Mouse (Mus musculus): ENCODE measurements around the gene Olr1. TPM values are rescaled to one million over a fixed set of nuclear protein-coding genes. Genes with fewer than 3 reads are reported as not detected.

Gene Olr1
- polyA plus RNA-seq, 1 experiment from 2014 or later = not detected

- ATAC-seq (ENCODE audit: insufficient read depth, low FRiP score, low TSS enrichment) (no peak), DNase-seq (ENCODE audit: low spot score) (no peak)
- no peak overlapping the region for H3K4me3 ChIP-seq (ENCODE audit: low read depth, low read length)
- no peak overlapping the region for H3K9ac ChIP-seq (ENCODE audit: low read length)
- H3K27ac ChIP-seq (ENCODE audit: low read depth, low read length) = no peak overlapping the region
- H3K36me3 ChIP-seq (ENCODE audit: control insufficient read depth, insufficient read depth, low read length) = no peaks in the 10 kb centered on the region
- no peaks in the 10 kb centered on the region for H3K27me3 ChIP-seq (ENCODE audit: control insufficient read depth, insufficient read depth, low read length)
- no peak overlapping the region for H3K4me2 ChIP-seq (ENCODE audit: low read depth)
- H3K9me3 ChIP-seq (ENCODE audit: control insufficient read depth, low read length) = no peaks in the 10 kb centered on the region
- no peaks in the 10 kb centered on the region for H3K4me1 ChIP-seq (ENCODE audit: control insufficient read depth, insufficient read depth, low read length)
- 86% methylated on average over 2 of the region's 2 CpGs for WGBS
Measured at GRCm38 (mm10) chr6:129438033-129438432, 68.9 kb downstream of the Olr1 start.

DNA sequence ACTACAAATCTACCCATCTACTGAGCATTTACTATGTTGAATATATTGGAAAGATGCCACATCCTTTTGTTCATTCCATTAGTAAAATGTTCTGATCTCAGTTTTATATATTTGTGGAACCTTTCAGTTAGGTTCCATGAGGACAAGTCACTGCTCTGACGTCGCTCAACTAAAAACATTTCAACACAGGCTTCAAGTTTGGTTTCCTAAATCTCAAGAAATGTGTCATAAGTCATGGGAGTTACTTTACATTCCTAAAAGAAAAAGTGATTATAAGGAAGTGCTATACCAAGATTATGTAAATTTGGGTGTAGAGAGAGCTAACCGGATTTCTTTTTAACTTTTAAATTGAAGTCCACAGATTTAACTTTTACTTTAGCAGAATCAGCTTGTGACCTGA lies 70.9 kb downstream of the Olr1 start:
- Histone ChIP-seq H3K4me2 (ENCODE audit: low read depth) (no peak overlapping the region), H3K27me3 (ENCODE audit: control insufficient read depth, insufficient read depth, low read length) (no peaks in the 10 kb centered on the region), H3K9me3 (ENCODE audit: control insufficient read depth, low read length) (no peaks in the 10 kb centered on the region), H3K36me3 (ENCODE audit: control insufficient read depth, insufficient read depth, low read length) (no peaks in the 10 kb centered on the region), H3K27ac (ENCODE audit: low read depth, low read length) (no peak overlapping the region), H3K4me3 (ENCODE audit: low read depth, low read length) (no peak overlapping the region), H3K4me1 (ENCODE audit: control insufficient read depth, insufficient read depth, low read length) (no peaks in the 10 kb centered on the region), H3K9ac (ENCODE audit: low read length) (no peak overlapping the region)
- DNase-seq (ENCODE audit: low spot score) (no peak), ATAC-seq (ENCODE audit: insufficient read depth, low FRiP score, low TSS enrichment) (no peak)
- WGBS = 87% methylated on average over 3 of the region's 3 CpGs

Other genes with a start within 250 kb of the Olr1 start
- gene Cd69, start 231.7 kb downstream of the Olr1 start, polyA plus RNA-seq (2014; fragmentation: Nextera tagmentation; extraction: Ambion mirVana) = 0.28 TPM in 1 of 2 replicates, not detected in the other
- not detected in 2 replicates for gene 4922502D21Rik, start 175.4 kb downstream of the Olr1 start, polyA plus RNA-seq (2014; fragmentation: Nextera tagmentation; extraction: Ambion mirVana)
- 0.49 and 0.53 TPM in 2 replicates for gene Clec12a, start 164.5 kb downstream of the Olr1 start, polyA plus RNA-seq (2014; fragmentation: Nextera tagmentation; extraction: Ambion mirVana)
- gene Clec12b, start 121.3 kb downstream of the Olr1 start, polyA plus RNA-seq (2014; fragmentation: Nextera tagmentation; extraction: Ambion mirVana) = 0.37 TPM in 1 of 2 replicates, not detected in the other
- gene Clec1b, start 109.9 kb downstream of the Olr1 start, polyA plus RNA-seq (2014; fragmentation: Nextera tagmentation; extraction: Ambion mirVana) = 11.8 and 13.4 TPM in 2 replicates
- gene Clec9a, start 98.3 kb downstream of the Olr1 start, polyA plus RNA-seq (2014; fragmentation: Nextera tagmentation; extraction: Ambion mirVana) = 0.37 and 0.59 TPM in 2 replicates
- gene Clec1a, start 55.2 kb downstream of the Olr1 start, polyA plus RNA-seq (2014; fragmentation: Nextera tagmentation; extraction: Ambion mirVana) = 1.6 and 1.8 TPM in 2 replicates
- gene Tmem52b, start 5.4 kb upstream of the Olr1 start, polyA plus RNA-seq (2014; fragmentation: Nextera tagmentation; extraction: Ambion mirVana) = not detected in 2 replicates
- gene Gabarapl1, start 26.0 kb upstream of the Olr1 start, polyA plus RNA-seq (2014; fragmentation: Nextera tagmentation; extraction: Ambion mirVana) = 24.3 and 24.6 TPM in 2 replicates
- gene Klre1, start 70.7 kb upstream of the Olr1 start, polyA plus RNA-seq (2014; fragmentation: Nextera tagmentation; extraction: Ambion mirVana) = not detected in 2 replicates
- gene Klrd1, start 84.6 kb upstream of the Olr1 start, polyA plus RNA-seq (2014; fragmentation: Nextera tagmentation; extraction: Ambion mirVana) = not detected in 2 replicates
- gene Klrk1, start 116.7 kb upstream of the Olr1 start, polyA plus RNA-seq (2014; fragmentation: Nextera tagmentation; extraction: Ambion mirVana) = 0.07 and 0.12 TPM in 2 replicates
- gene Klrc3, start 136.2 kb upstream of the Olr1 start, polyA plus RNA-seq (2014; fragmentation: Nextera tagmentation; extraction: Ambion mirVana) = not detected in 2 replicates
- not detected in 2 replicates for gene Klrc2, start 153.5 kb upstream of the Olr1 start, polyA plus RNA-seq (2014; fragmentation: Nextera tagmentation; extraction: Ambion mirVana)
- not detected in 2 replicates for gene Klrc1, start 171.8 kb upstream of the Olr1 start, polyA plus RNA-seq (2014; fragmentation: Nextera tagmentation; extraction: Ambion mirVana)
- gene Klri1, start 210.0 kb upstream of the Olr1 start, polyA plus RNA-seq (2014; fragmentation: Nextera tagmentation; extraction: Ambion mirVana) = not detected in 2 replicates
- not detected in 2 replicates for gene Klri2, start 233.3 kb upstream of the Olr1 start, polyA plus RNA-seq (2014; fragmentation: Nextera tagmentation; extraction: Ambion mirVana)

All from neural tube, embryonic 11.5 days (tissue).